Mouse (Mus musculus) effector memory CD4-positive, alpha-beta T cell, adult 7 months (primary cell): ENCODE data around the gene Arhgap17. TPM values are rescaled to one million over a fixed set of nuclear protein-coding genes. Genes with fewer than 3 reads are reported as not detected.

Source experiments
- polyA plus RNA-seq: library from polyadenylated mRNA; unstranded; fragments of 100-300 nt; shearing (Covaris generic); gene quantifications from one replicate; pipeline ENCODE4 v1.2.1, GENCODE M21; 2017

Gene Arhgap17
- 43.7 TPM for polyA plus RNA-seq

GRCm38 (mm10) chr7:123369759-123370481 lies at the start of gene Arhgap17, which contains the start of gene Lcmt1:
Gene Arhgap17, minus strand, starts transcription at chr7:123369915.
Gene Lcmt1, plus strand, starts transcription at chr7:123369784.

Other genes with a start within 250 kb of the Arhgap17 start
- 71.3 TPM for gene Tnrc6a, start 246.0 kb downstream of the Arhgap17 start, polyA plus RNA-seq
- gene Slc5a11, start 155.1 kb downstream of the Arhgap17 start, polyA plus RNA-seq, result not detected
- gene Lcmt1, start 131 bp downstream of the Arhgap17 start, polyA plus RNA-seq, result 12.2 TPM
- gene Aqp8, start 92.4 kb upstream of the Arhgap17 start, polyA plus RNA-seq, result not detected
- 0.29 TPM for gene Zkscan2, start 130.5 kb upstream of the Arhgap17 start, polyA plus RNA-seq